8 mouse cellular contexts compared by ENCODE assay signal in genomic region chr6:83033249-83034185, GRCm38 (mm10). TPM values are rescaled to one million over a fixed set of nuclear protein-coding genes. Genes with fewer than 3 reads are reported as not detected.
DNase-seq lines count a peak whose midpoint lies in the region; ATAC-seq lines count a peak whose summit lies in the region.

Dok1 (minus strand) TSS chr6:83033471.
Loxl3 (plus strand) TSS chr6:83034173.

- under 1% methylated on average over 51 of the region's 51 CpGs for WGBS in heart, embryonic 16.5 days

- peak within 1 kb of the TSS; percentile 67 for H3K9ac ChIP-seq in heart, embryonic 16.5 days (ENCODE audit: low read length)

- peaks cover 85% of the 10 kb centered on the region for H3K4me1 ChIP-seq in erythroblast, embryonic 14.5 days (ENCODE audit: control insufficient read depth)
- H3K4me1 ChIP-seq in heart, embryonic 16.5 days (ENCODE audit: control insufficient read depth, insufficient read depth, low read length): peaks cover 16% of the 10 kb centered on the region

- peak; percentile 81 for ATAC-seq in heart, embryonic 16.5 days (replicated peaks; ENCODE audit: extremely low read depth, insufficient read depth, low FRiP score)
- ATAC-seq in megakaryocyte, adult 5-6 weeks (ENCODE audit: poor library complexity, severe bottlenecking): peak; percentile 77

- H3K9me3 ChIP-seq in erythroblast, embryonic 14.5 days (ENCODE audit: control insufficient read depth, low read length): no peaks in the 10 kb centered on the region
- no peaks in the 10 kb centered on the region for H3K9me3 ChIP-seq in heart, embryonic 16.5 days (replicated peaks; ENCODE audit: control insufficient read depth, low read length)

- H3K27ac ChIP-seq in heart, embryonic 16.5 days (ENCODE audit: low read length): peak within 1 kb of the TSS; percentile 82

- peaks cover 41% of the 10 kb centered on the region for H3K36me3 ChIP-seq in erythroblast, embryonic 14.5 days (ENCODE audit: control insufficient read depth)
- H3K36me3 ChIP-seq in heart, embryonic 16.5 days (ENCODE audit: control insufficient read depth, insufficient read depth): no peaks in the 10 kb centered on the region

- peaks cover 25% of the 10 kb centered on the region for H3K27me3 ChIP-seq in erythroblast, embryonic 14.5 days (ENCODE audit: control insufficient read depth)
- H3K27me3 ChIP-seq in heart, embryonic 16.5 days (ENCODE audit: control insufficient read depth, insufficient read depth, low read length): peaks cover 10% of the 10 kb centered on the region; the same call in 1 of the 2 replicates

- peak; percentile 84 for DNase-seq in CD4-positive helper T cell, adult 2 months (ENCODE audit: low read depth, low spot score)
- DNase-seq in adipocyte (ENCODE audit: low spot score): peak; percentile 77
- peak; percentile 87 for DNase-seq in kidney, postnatal 10 days
- DNase-seq in skeletal muscle tissue, adult 2 months (ENCODE audit: low read depth, low spot score): peak; percentile 62
- DNase-seq in cerebellum, adult 18-20 months: no peak

- H3K4me2 ChIP-seq in heart, embryonic 16.5 days (ENCODE audit: low read depth, low read length): peak within 1 kb of the TSS; percentile 86

- H3K4me3 ChIP-seq in erythroblast, embryonic 14.5 days (replicated peaks): peak within 1 kb of the TSS; percentile 74
- peak within 1 kb of the TSS; percentile 73 for H3K4me3 ChIP-seq in heart, embryonic 16.5 days (ENCODE audit: low read length)

RNA-seq across cellular contexts. Expression of gene Dok1, which starts in this region (rescaled TPM):
- 27.8 and 28.7 TPM in 2 replicates for polyA plus RNA-seq in erythroblast, embryonic 14.5 days (2012)
- polyA plus RNA-seq in heart, embryonic 16.5 days (2015; fragmentation: Nextera tagmentation; extraction: Ambion mirVana): 8.5 and 9.5 TPM in 2 replicates
- 10.2 and 12.3 TPM in 2 replicates for total RNA-seq in megakaryocyte, adult 5-6 weeks (2015)
- 23.5 and 26.8 TPM in 2 replicates for total RNA-seq in megakaryocyte, adult 5-6 weeks (2017)

RNA-seq across cellular contexts. Expression of gene Loxl3, which starts in this region (rescaled TPM):
- polyA plus RNA-seq in erythroblast, embryonic 14.5 days (2012): 0.01 and 0.02 TPM in 2 replicates
- polyA plus RNA-seq in heart, embryonic 16.5 days (2015; fragmentation: Nextera tagmentation; extraction: Ambion mirVana): 8.0 and 8.3 TPM in 2 replicates
- total RNA-seq in megakaryocyte, adult 5-6 weeks (2015): 0.30 and 0.65 TPM in 2 replicates
- 0.44 and 1.4 TPM in 2 replicates for total RNA-seq in megakaryocyte, adult 5-6 weeks (2017)

Comparison
In these comparisons a context has a peak if more than half of its experiments do, and no peak if none do; other contexts are left out.
1. DNase-seq: peak in CD4-positive helper T cell, adult 2 months (single experiment), adipocyte (single experiment), kidney, postnatal 10 days (single experiment) and skeletal muscle tissue, adult 2 months (single experiment); none in cerebellum, adult 18-20 months (0 of 2).